Mouse (Mus musculus) CD4-positive, CD25-positive, alpha-beta regulatory T cell, adult 9 weeks (primary cell): ENCODE data around the gene Olfr145. TPM values are rescaled to one million over a fixed set of nuclear protein-coding genes. Genes with fewer than 3 reads are reported as not detected.

Source experiments
- polyA plus RNA-seq: library from polyadenylated mRNA; unstranded; fragments of 100-300 nt; shearing (Covaris generic); gene quantifications from one replicate; pipeline ENCODE4 v1.2.1, GENCODE M21; 2017

The Olfr145 gene
- polyA plus RNA-seq: 0.04 TPM

GRCm38 (mm10) chr9:37896661-37897060 is at the start of gene Olfr145:
Olfr145 (plus strand) TSS chr9:37896724.

GRCm38 (mm10) chr9:37853969-37854368 is 42.6 kb upstream of the Olfr145 start, which contains the start of gene Olfr877:
Olfr877 (plus strand) TSS chr9:37854269.

GRCm38 (mm10) chr9:37917540-37917939 is 21.0 kb downstream of the Olfr145 start, which contains the start of gene Olfr878:
Olfr878 (plus strand) TSS chr9:37917840.

Other genes with a start within 250 kb of the Olfr145 start
- gene Tbrg1, start 239.4 kb upstream of the Olfr145 start, polyA plus RNA-seq: 174 TPM
- not detected for gene Panx3, start 227.5 kb upstream of the Olfr145 start, polyA plus RNA-seq
- gene Olfr160, start 180.5 kb upstream of the Olfr145 start, polyA plus RNA-seq: not detected
- not detected for gene Olfr874, start 151.6 kb upstream of the Olfr145 start, polyA plus RNA-seq
- not detected for gene Olfr875, start 124.9 kb upstream of the Olfr145 start, polyA plus RNA-seq
- gene Olfr876, start 93.7 kb upstream of the Olfr145 start, polyA plus RNA-seq: 0.07 TPM
- not detected for gene Olfr877, start 42.5 kb upstream of the Olfr145 start, polyA plus RNA-seq
- not detected for gene Olfr878, start 21.1 kb downstream of the Olfr145 start, polyA plus RNA-seq
- gene Olfr881, start 95.1 kb downstream of the Olfr145 start, polyA plus RNA-seq: 0.06 TPM
- not detected for gene Olfr883, start 129.1 kb downstream of the Olfr145 start, polyA plus RNA-seq
- not detected for gene Olfr884, start 149.8 kb downstream of the Olfr145 start, polyA plus RNA-seq
- not detected for gene Olfr885, start 164.6 kb downstream of the Olfr145 start, polyA plus RNA-seq
- gene Olfr887, start 187.3 kb downstream of the Olfr145 start, polyA plus RNA-seq: not detected
- gene Olfr888, start 211.4 kb downstream of the Olfr145 start, polyA plus RNA-seq: not detected
- not detected for gene Olfr889, start 218.5 kb downstream of the Olfr145 start, polyA plus RNA-seq
- 0.10 TPM for gene Olfr890, start 245.8 kb downstream of the Olfr145 start, polyA plus RNA-seq